Mouse (Mus musculus) spleen, adult 12 weeks (tissue): ENCODE data around the gene Traf3ip3.
A peak's percentile ranks its signal among the peaks of the same experiment; 100 is the strongest.

Experiments used
- DNase-seq: peaks from one replicate; pipeline ENCODE4 v3.0.0; 2022; ENCODE audit warnings: low spot score

Gene Traf3ip3

GRCm38 (mm10) chr1:193205431-193205830, 3.9 kb upstream of the Traf3ip3 start:
- DNase-seq: no peak

- no peak for DNase-seq
Measured at GRCm38 (mm10) chr1:193203821-193204220, 2.3 kb upstream of the Traf3ip3 start.

GRCm38 (mm10) chr1:193200640-193201382, 692 bp downstream of the Traf3ip3 start:
- DNase-seq: no peak

- DNase-seq: no peak
Measured at GRCm38 (mm10) chr1:193198312-193198711, 3.2 kb downstream of the Traf3ip3 start.

- no peak for DNase-seq
Measured at GRCm38 (mm10) chr1:193197494-193198205, 3.9 kb downstream of the Traf3ip3 start.

- DNase-seq: no peak
Measured at GRCm38 (mm10) chr1:193195169-193195810, 6.2 kb downstream of the Traf3ip3 start.

GRCm38 (mm10) chr1:193194416-193195140, 6.9 kb downstream of the Traf3ip3 start:
- no peak for DNase-seq

GRCm38 (mm10) chr1:193191675-193192283, 9.7 kb downstream of the Traf3ip3 start:
- DNase-seq: no peak

GRCm38 (mm10) chr1:193189771-193190170, 11.7 kb downstream of the Traf3ip3 start:
- no peak for DNase-seq

- DNase-seq: no peak
Measured at GRCm38 (mm10) chr1:193189151-193189621, 12.3 kb downstream of the Traf3ip3 start.

GRCm38 (mm10) chr1:193188257-193188656, 13.2 kb downstream of the Traf3ip3 start:
- DNase-seq: no peak

GRCm38 (mm10) chr1:193181104-193181503, 20.4 kb downstream of the Traf3ip3 start:
- no peak for DNase-seq

- DNase-seq: no peak
Measured at GRCm38 (mm10) chr1:193174143-193174733, 27.3 kb downstream of the Traf3ip3 start.

GRCm38 (mm10) chr1:193173810-193174129, 27.7 kb downstream of the Traf3ip3 start:
- DNase-seq: no peak

GRCm38 (mm10) chr1:193172991-193173809, 28.3 kb downstream of the Traf3ip3 start:
- DNase-seq: peak; percentile 96

- no peak for DNase-seq
Measured at GRCm38 (mm10) chr1:193169856-193170255, 31.6 kb downstream of the Traf3ip3 start.

- no peak for DNase-seq
Measured at GRCm38 (mm10) chr1:193169228-193169627, 32.3 kb downstream of the Traf3ip3 start.

- DNase-seq: no peak
Measured at GRCm38 (mm10) chr1:193167746-193168145, 33.8 kb downstream of the Traf3ip3 start, which contains the start of gene A130010J15Rik. Gene A130010J15Rik (plus strand): TSS chr1:193168046.

- peak; percentile 17 for DNase-seq
Measured at GRCm38 (mm10) chr1:193160317-193161032, 41.0 kb downstream of the Traf3ip3 start.

- no peak for DNase-seq
Measured at GRCm38 (mm10) chr1:193159613-193160012, 41.9 kb downstream of the Traf3ip3 start.
